Mouse (Mus musculus): ENCODE data around the gene Dvl3. TPM values are rescaled to one million over a fixed set of nuclear protein-coding genes. Genes with fewer than 3 reads are reported as not detected.

Dvl3 gene
- polyA plus RNA-seq, 1 experiment from 2014 or later = 21.2 TPM

GRCm38 (mm10) chr16:20551691-20552090 is 34.9 kb downstream of the Dvl3 start:
- no peak overlapping the region for H3K27ac ChIP-seq
- H3K4me2 ChIP-seq = no peak overlapping the region
- no peaks in the 10 kb centered on the region for H3K27me3 ChIP-seq (replicated peaks)
- H3K36me3 ChIP-seq = peaks cover 39% of the 10 kb centered on the region
- ATAC-seq (ENCODE audit: insufficient read depth, low FRiP score, low read depth) = no peak
- no peaks in the 10 kb centered on the region for H3K9me3 ChIP-seq
- WGBS = 92% methylated on average over 5 of the region's 5 CpGs
- H3K4me3 ChIP-seq (replicated peaks) = no peak overlapping the region
- peaks cover 12% of the 10 kb centered on the region for H3K4me1 ChIP-seq
- H3K9ac ChIP-seq = no peak overlapping the region

- no peak overlapping the region for H3K27ac ChIP-seq
- peaks cover 41% of the 10 kb centered on the region for H3K36me3 ChIP-seq
- ATAC-seq (ENCODE audit: insufficient read depth, low FRiP score, low read depth) = no peak
- no peak overlapping the region for H3K4me2 ChIP-seq
- H3K9ac ChIP-seq = no peak overlapping the region
- no peaks in the 10 kb centered on the region for H3K27me3 ChIP-seq (replicated peaks)
- no peaks in the 10 kb centered on the region for H3K9me3 ChIP-seq
- H3K4me3 ChIP-seq (replicated peaks) = no peak overlapping the region
- 82% methylated on average over 1 of the region's 1 CpGs for WGBS
- peaks cover 9% of the 10 kb centered on the region for H3K4me1 ChIP-seq
These were observed 35.8 kb downstream of the Dvl3 start for GRCm38 (mm10) chr16:20552594-20552993.

- Histone ChIP-seq H3K4me1 (no peaks in the 10 kb centered on the region), H3K9ac (no peak overlapping the region), H3K4me2 (no peak overlapping the region), H3K4me3 (replicated peaks) (no peak overlapping the region), H3K36me3 (peaks cover 62% of the 10 kb centered on the region), H3K9me3 (no peaks in the 10 kb centered on the region), H3K27me3 (replicated peaks) (no peaks in the 10 kb centered on the region), H3K27ac (no peak overlapping the region)
- ATAC-seq (ENCODE audit: insufficient read depth, low FRiP score, low read depth) = no peak
- 86% methylated on average over 6 of the region's 6 CpGs for WGBS
These were observed 38.2 kb downstream of the Dvl3 start for GRCm38 (mm10) chr16:20555000-20555399.

- no peak for ATAC-seq (ENCODE audit: insufficient read depth, low FRiP score, low read depth)
- H3K4me2 ChIP-seq = no peak overlapping the region
- H3K9ac ChIP-seq = no peak overlapping the region
- 67% methylated on average over 7 of the region's 7 CpGs for WGBS
- no peaks in the 10 kb centered on the region for H3K4me1 ChIP-seq
- no peak overlapping the region for H3K4me3 ChIP-seq (replicated peaks)
- peaks cover 63% of the 10 kb centered on the region for H3K36me3 ChIP-seq
- no peak overlapping the region for H3K27ac ChIP-seq
- no peaks in the 10 kb centered on the region for H3K27me3 ChIP-seq (replicated peaks)
- no peaks in the 10 kb centered on the region for H3K9me3 ChIP-seq
These were observed 40.6 kb downstream of the Dvl3 start for GRCm38 (mm10) chr16:20557381-20557780.

- Histone ChIP-seq H3K9ac (no peak overlapping the region), H3K4me2 (no peak overlapping the region), H3K27me3 (replicated peaks) (no peaks in the 10 kb centered on the region), H3K4me1 (no peaks in the 10 kb centered on the region), H3K36me3 (peaks cover 22% of the 10 kb centered on the region), H3K9me3 (no peaks in the 10 kb centered on the region), H3K27ac (no peak overlapping the region), H3K4me3 (replicated peaks) (no peak overlapping the region)
- ATAC-seq (ENCODE audit: insufficient read depth, low FRiP score, low read depth) = no peak
- WGBS = 36% methylated on average over 1 of the region's 1 CpGs
These were observed 48.3 kb downstream of the Dvl3 start for GRCm38 (mm10) chr16:20565075-20565474.

Other genes starting within 250 kb of the Dvl3 start
- gene Parl, start 214.6 kb upstream of the Dvl3 start, polyA plus RNA-seq (2015; fragmentation: Nextera tagmentation; extraction: Ambion mirVana) = 83.8 and 90.7 TPM in 2 replicates
- gene Cyp2ab1, start 191.6 kb upstream of the Dvl3 start, polyA plus RNA-seq (2015; fragmentation: Nextera tagmentation; extraction: Ambion mirVana) = not detected in 2 replicates
- 46.8 and 50.7 TPM in 2 replicates for gene Abcc5, start 90.6 kb upstream of the Dvl3 start, polyA plus RNA-seq (2015; fragmentation: Nextera tagmentation; extraction: Ambion mirVana)
- 90.2 and 95.0 TPM in 2 replicates for gene Eif2b5, start 18.2 kb upstream of the Dvl3 start, polyA plus RNA-seq (2015; fragmentation: Nextera tagmentation; extraction: Ambion mirVana)
- gene Ap2m1, start 18.5 kb downstream of the Dvl3 start, polyA plus RNA-seq (2015; fragmentation: Nextera tagmentation; extraction: Ambion mirVana) = 518 and 580 TPM in 2 replicates
- gene Abcf3, start 31.6 kb downstream of the Dvl3 start, polyA plus RNA-seq (2015; fragmentation: Nextera tagmentation; extraction: Ambion mirVana) = 50.6 and 65.0 TPM in 2 replicates
- 5.5 and 7.3 TPM in 2 replicates for gene Vwa5b2, start 72.5 kb downstream of the Dvl3 start, polyA plus RNA-seq (2015; fragmentation: Nextera tagmentation; extraction: Ambion mirVana)
- gene Eef1akmt4, start 94.6 kb downstream of the Dvl3 start, polyA plus RNA-seq (2015; fragmentation: Nextera tagmentation; extraction: Ambion mirVana) = 31.6 and 32.3 TPM in 2 replicates
- 0.15 TPM in 1 of 2 replicates, not detected in the other for gene Gm49333, start 94.6 kb downstream of the Dvl3 start, polyA plus RNA-seq (2015; fragmentation: Nextera tagmentation; extraction: Ambion mirVana)
- 38.3 and 39.6 TPM in 2 replicates for gene Alg3, start 94.8 kb downstream of the Dvl3 start, polyA plus RNA-seq (2015; fragmentation: Nextera tagmentation; extraction: Ambion mirVana)
- gene Camk2n2, start 104.3 kb downstream of the Dvl3 start, polyA plus RNA-seq (2015; fragmentation: Nextera tagmentation; extraction: Ambion mirVana) = 1.3 and 1.4 TPM in 2 replicates
- 2.0 and 2.7 TPM in 2 replicates for gene Ece2, start 112.8 kb downstream of the Dvl3 start, polyA plus RNA-seq (2015; fragmentation: Nextera tagmentation; extraction: Ambion mirVana)
- gene Psmd2, start 134.7 kb downstream of the Dvl3 start, polyA plus RNA-seq (2015; fragmentation: Nextera tagmentation; extraction: Ambion mirVana) = 265 and 291 TPM in 2 replicates
- gene Eif4g1, start 151.3 kb downstream of the Dvl3 start, polyA plus RNA-seq (2015; fragmentation: Nextera tagmentation; extraction: Ambion mirVana) = 168 and 190 TPM in 2 replicates
- 8.5 and 9.1 TPM in 2 replicates for gene Fam131a, start 176.3 kb downstream of the Dvl3 start, polyA plus RNA-seq (2015; fragmentation: Nextera tagmentation; extraction: Ambion mirVana)
- gene Polr2h, start 200.7 kb downstream of the Dvl3 start, polyA plus RNA-seq (2015; fragmentation: Nextera tagmentation; extraction: Ambion mirVana) = 95.7 and 97.3 TPM in 2 replicates
- 15.3 and 20.2 TPM in 2 replicates for gene Clcn2, start 200.8 kb downstream of the Dvl3 start, polyA plus RNA-seq (2015; fragmentation: Nextera tagmentation; extraction: Ambion mirVana)
- 4.0 and 4.7 TPM in 2 replicates for gene Chrd, start 216.1 kb downstream of the Dvl3 start, polyA plus RNA-seq (2015; fragmentation: Nextera tagmentation; extraction: Ambion mirVana)
- 1.0 and 1.1 TPM in 2 replicates for gene Thpo, start 217.5 kb downstream of the Dvl3 start, polyA plus RNA-seq (2015; fragmentation: Nextera tagmentation; extraction: Ambion mirVana)